Mouse (Mus musculus) C2C12 (cell line): ENCODE data around the gene Foxd2.

ENCODE experiments used
- CTCF ChIP-seq: IDR thresholded peaks from one replicate; pipeline ENCODE4 v1.5.1; 2011; ENCODE audit not compliant: control insufficient read depth, insufficient read depth, insufficient read length
- MAX ChIP-seq: IDR thresholded peaks from one replicate; pipeline ENCODE4 v1.6.1; 2011; ENCODE audit warnings: mild to moderate bottlenecking, control low read depth
- USF1 ChIP-seq: IDR thresholded peaks from one replicate; pipeline ENCODE4 v1.6.1; 2011; ENCODE audit warnings: low read depth, mild to moderate bottlenecking, control low read depth, moderate library complexity

GRCm38 (mm10) chr4:114958231-114958630 lies 49.6 kb upstream of the Foxd2 start:
- no peak for TF ChIP-seq MAX
- TF ChIP-seq USF1 = no peak
- TF ChIP-seq CTCF = no peak
